Mouse (Mus musculus): ENCODE results near the gene Gm9376.

GRCm38 (mm10) chr14:118235973-118236885 lies 30.5 kb upstream of the Gm9376 start:
- no peak for TF ChIP-seq CTCF (IDR thresholded peaks at IDR 0.05; ENCODE audit: control insufficient read depth, insufficient read depth, insufficient replicate concordance, low read depth, low read length)
- TF ChIP-seq POLR2A (IDR thresholded peaks at IDR 0.05; ENCODE audit: control insufficient read depth, low read depth, low read length), result no peak
